Mouse (Mus musculus) embryonic fibroblast, embryonic 13.5 days (primary cell): ENCODE data around the gene Fam49a. TPM values are rescaled to one million over a fixed set of nuclear protein-coding genes. Genes with fewer than 3 reads are reported as not detected.

Experiments used
- H3K27ac ChIP-seq: 2 replicates; pipeline ENCODE4 v1.5.1; 2012; ENCODE audit warnings: low read length, control low read depth, inconsistent platforms; ENCODE audit not compliant: insufficient read depth
- H3K4me1 ChIP-seq: 2 replicates; pipeline ENCODE4 v1.6.1; 2011; ENCODE audit warnings: low read length; ENCODE audit not compliant: control insufficient read depth, insufficient read depth
- H3K4me3 ChIP-seq: 2 replicates; pipeline ENCODE4 v1.5.1; 2011; ENCODE audit warnings: mild to moderate bottlenecking, control low read depth, low read length; ENCODE audit not compliant: insufficient read depth
- CTCF ChIP-seq: IDR thresholded peaks from 2 replicates; pipeline ENCODE4 v1.5.1; 2011; ENCODE audit warnings: mild to moderate bottlenecking, control low read depth, low read length, moderate library complexity, borderline replicate concordance; ENCODE audit not compliant: insufficient read depth
- POLR2A ChIP-seq: IDR thresholded peaks from 2 replicates; pipeline ENCODE4 v1.6.1; 2011; ENCODE audit warnings: low read depth, mild to moderate bottlenecking, control low read depth, low read length, moderate library complexity
- polyA plus RNA-seq: library from polyadenylated mRNA; stranded (reverse); fragments of >200 nt; gene quantifications from 2 replicates; pipeline ENCODE4 v1.2.4, GENCODE M21; 2011; ENCODE audit warnings: low read depth; ENCODE audit not compliant: missing spikeins, insufficient read length

Fam49a gene
- polyA plus RNA-seq, 1 experiment = 6.7 TPM

DNA sequence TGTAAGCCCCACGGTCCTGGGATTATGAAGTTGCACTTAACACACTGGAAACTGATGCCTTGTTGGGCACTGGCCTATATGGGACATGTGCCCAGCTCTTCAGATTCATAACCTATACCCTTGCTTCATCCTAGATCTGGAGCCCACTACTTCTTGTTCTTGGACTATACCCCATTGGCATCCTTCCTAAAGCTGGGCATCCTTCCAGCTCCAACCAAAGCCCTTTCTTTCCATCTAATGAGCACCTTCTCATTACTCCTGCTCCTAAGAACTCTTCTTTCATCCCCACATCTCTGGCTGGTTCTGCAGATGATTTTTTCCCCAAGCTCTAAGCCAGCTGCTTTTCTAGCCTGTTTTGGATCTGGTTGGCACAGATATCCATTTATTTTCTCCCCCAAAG is 127.3 kb downstream of the Fam49a start:
- Histone ChIP-seq H3K4me1 (no peaks in the 10 kb centered on the region), H3K4me3 (no peak overlapping the region), H3K27ac (no peak overlapping the region)
- TF ChIP-seq CTCF (no peak), POLR2A (no peak)

DNA sequence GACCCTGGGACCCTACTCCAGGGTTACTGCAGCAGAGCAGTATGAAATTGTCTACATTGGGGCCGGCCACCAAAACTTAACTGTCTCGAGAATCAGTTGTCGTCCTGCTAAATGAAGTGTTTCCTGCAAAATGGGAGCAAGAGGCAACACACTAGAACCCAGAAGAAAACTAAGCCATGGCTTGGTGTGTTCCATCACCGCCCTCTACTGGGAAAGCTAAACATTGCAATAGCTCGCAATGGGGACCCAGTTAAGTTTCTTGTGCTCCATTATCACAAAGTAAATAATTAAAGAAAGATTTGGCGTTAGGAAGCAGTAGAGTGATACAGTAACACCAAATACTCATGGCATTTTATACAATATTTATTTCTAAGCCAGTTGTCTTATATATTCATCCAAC is 134.3 kb downstream of the Fam49a start:
- Histone ChIP-seq H3K4me3 (no peak overlapping the region), H3K27ac (no peak overlapping the region), H3K4me1 (peaks cover 2% of the 10 kb centered on the region; the same call in 1 of the 2 replicates)
- TF ChIP-seq CTCF (no peak), POLR2A (no peak)

DNA sequence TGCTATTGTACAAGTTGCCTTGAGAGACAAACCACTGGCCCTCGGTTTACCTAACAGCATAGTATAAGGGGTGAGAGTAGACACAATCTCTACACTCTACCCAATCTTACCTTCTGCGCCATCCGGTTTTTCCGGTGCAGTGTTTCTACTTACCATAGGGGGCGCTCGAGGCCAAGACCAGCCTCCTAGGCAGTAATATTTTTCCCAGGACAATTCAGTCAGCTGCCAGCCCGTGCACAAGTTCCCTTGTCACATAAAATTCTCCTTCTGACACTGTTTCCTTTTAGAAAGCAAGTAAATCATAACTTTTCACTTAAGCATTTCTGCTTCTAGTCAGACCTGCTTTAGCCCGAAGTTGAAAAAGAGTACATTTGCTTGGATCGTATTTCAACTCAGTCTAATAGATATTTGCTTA is 139.1 kb downstream of the Fam49a start:
- Histone ChIP-seq H3K27ac (no peak overlapping the region), H3K4me1 (peaks cover 4% of the 10 kb centered on the region; the same call in 1 of the 2 replicates), H3K4me3 (no peak overlapping the region)
- 0 out of 2 replicates have a peak, but pooled peaks have one; percentile 24 for TF ChIP-seq CTCF
- no peak for TF ChIP-seq POLR2A

DNA sequence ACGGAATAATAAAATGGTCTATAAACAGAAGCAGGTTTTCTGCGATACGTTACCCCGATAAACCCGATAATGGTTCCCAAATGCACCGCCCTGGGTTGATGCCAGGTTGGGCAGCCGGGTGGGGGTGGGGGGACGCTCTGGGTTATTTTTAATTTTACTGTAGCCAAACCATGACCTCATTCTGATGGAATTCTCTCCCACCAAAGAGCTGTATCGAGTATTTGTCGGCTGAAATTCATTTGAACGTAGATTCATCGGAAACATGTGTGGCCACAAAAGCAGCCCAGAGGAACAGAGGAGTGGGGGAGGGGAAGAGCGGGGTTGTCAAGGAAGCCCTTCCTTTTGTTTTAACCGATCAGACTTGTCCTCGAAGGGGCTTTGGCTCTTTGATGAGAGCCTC is 139.6 kb downstream of the Fam49a start:
- no peak overlapping the region for H3K27ac ChIP-seq
- TF ChIP-seq CTCF = no peak
- TF ChIP-seq POLR2A = no peak
- peak overlapping the region; percentile 11; the same call in 1 of the 2 replicates for H3K4me3 ChIP-seq
- peaks cover 4% of the 10 kb centered on the region; the same call in 1 of the 2 replicates for H3K4me1 ChIP-seq

DNA sequence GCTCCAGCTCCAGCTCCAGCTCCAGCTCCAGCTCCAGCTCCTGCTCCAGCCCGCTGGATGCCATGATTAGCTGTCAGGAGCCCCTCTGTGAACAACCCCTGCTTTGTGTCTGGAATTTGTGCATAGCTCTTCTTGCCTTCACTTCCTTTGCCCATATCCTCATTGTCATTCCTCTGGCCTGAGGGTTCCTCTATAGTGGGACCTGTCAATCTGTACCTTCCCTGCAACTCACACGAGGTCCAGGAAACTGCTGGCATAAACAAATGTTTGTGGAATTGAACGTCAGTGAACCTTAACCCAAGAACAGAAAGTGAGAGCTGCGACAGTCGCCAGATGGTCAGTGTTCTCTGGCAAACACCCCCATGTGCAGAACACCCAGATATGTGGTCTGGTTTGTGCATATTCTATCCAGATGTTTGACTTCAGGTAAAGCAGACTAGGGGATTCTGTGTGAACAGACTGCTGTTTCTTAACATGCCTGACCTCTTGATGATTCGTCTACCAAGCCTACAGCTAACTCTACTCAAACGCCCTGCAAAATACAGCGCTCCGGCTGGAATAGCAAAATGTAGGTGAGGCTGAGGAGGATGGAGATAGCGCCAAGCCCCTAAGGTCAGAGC is 143.7 kb downstream of the Fam49a start:
- Histone ChIP-seq H3K4me3 (no peak overlapping the region), H3K4me1 (peaks cover 4% of the 10 kb centered on the region; the same call in 1 of the 2 replicates), H3K27ac (no peak overlapping the region)
- TF ChIP-seq CTCF = no peak
- TF ChIP-seq POLR2A = no peak

DNA sequence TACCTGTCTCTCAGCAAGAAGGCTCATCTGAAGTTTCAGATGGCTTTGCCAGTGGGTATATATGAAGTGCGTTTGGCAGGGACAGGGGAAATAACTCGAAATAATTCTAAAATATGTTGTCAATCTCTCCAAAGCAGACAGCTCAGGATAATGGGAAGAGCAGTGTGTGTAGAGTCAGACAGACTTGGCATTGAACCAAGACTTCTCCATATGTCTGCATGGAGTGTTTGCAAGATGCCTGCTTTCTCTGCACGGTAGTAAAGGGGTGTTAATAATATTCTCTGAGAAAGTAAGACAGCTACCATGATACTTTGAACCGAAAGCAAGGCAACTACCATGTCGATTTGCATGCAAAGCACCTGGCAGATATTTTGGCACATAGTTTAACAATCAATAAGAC is 147.1 kb downstream of the Fam49a start:
- H3K4me3 ChIP-seq = no peak overlapping the region

DNA sequence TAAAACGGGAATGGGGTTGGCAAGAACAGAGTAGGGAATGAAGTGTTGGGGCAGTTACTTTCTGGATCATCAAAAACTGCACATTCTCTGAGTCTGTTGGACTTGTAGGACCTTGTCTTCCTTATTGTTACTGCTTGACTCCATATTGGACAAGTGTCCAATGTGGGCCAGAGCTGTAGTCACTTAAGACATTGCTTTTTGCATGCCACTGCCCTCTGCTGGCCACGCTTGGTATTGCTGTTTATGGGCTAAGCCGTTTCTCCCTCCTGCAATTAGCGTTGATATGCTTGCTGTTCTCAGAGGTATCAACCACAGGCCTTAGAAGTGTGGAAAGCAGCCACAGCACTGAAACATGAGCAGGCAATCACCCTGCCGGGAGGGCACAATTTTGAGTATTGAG is 150.7 kb downstream of the Fam49a start:
- H3K27ac ChIP-seq = no peak overlapping the region

More for the DNA sequence above, 147.1 kb downstream of the Fam49a start:
- H3K4me1 ChIP-seq = no peaks in the 10 kb centered on the region; the same call in 1 of the 2 replicates
- TF ChIP-seq POLR2A (no peak), CTCF (no peak)
- H3K27ac ChIP-seq = no peak overlapping the region

DNA sequence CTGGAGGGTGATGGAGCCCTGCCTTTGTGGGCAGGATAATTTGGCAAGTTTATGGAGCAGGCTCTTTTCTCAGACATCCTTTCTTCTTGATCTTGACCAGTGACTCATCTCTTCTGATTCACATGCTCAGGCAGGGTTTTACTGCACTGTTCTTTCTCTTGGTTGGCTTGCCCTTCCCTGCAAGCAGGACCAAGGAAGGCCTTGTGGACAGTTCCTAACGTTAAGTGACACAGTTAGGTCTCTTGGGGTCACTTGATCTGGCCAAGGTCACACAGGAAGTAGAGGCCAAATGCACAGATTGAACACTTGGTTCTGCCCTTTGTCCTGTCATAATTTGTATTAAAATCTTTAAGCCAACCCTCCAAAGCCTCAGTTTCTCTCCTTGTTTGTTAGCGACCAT is 158.5 kb downstream of the Fam49a start:
- Histone ChIP-seq H3K27ac (no peak overlapping the region), H3K4me3 (no peak overlapping the region), H3K4me1 (peaks cover 5% of the 10 kb centered on the region)
- TF ChIP-seq POLR2A = no peak
- no peak for TF ChIP-seq CTCF

More for the DNA sequence above, 150.7 kb downstream of the Fam49a start:
- H3K4me3 ChIP-seq = no peak overlapping the region
- H3K4me1 ChIP-seq = no peaks in the 10 kb centered on the region
- no peak for TF ChIP-seq POLR2A
- TF ChIP-seq CTCF = peak; percentile 94

DNA sequence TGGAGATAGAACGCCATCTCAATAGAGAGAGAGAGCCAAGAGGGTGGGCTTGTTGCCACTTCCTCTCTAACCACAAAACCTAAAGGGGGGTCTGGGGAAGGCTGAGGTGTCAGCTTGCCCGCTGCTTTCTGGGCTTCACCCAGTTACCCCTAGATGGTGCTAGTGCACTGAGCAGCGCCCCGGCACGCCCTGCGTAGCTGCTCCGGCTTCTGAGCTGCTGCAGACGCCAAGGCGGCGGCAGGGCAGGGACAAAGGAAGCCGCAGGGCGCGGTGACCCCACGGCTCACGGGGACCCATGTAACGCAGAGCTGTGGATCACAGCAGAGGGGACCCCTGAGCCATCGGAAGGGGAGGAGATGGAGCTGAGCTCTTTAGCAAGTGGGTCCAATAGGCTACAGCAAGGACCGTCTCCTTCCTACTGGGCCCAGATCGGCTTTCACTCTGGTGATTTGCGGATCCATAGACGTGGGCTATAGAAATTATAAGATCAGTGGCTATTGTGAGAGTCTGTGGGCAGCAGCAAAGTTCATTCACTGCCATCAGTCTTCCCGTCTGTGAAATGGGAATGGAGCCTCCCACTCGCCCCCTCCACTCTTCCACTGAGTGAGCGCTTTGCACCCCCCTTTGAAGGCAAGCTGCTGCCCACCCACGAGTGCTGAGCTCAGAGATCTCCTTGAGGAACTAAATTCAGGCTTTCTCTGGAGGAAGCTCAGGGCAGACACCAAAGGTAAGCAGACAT is 159.1 kb downstream of the Fam49a start:
- TF ChIP-seq CTCF (peak; percentile 98), POLR2A (no peak)
- Histone ChIP-seq H3K27ac (no peak overlapping the region), H3K4me1 (peaks cover 5% of the 10 kb centered on the region), H3K4me3 (peak overlapping the region; percentile 21; the same call in 1 of the 2 replicates)

DNA sequence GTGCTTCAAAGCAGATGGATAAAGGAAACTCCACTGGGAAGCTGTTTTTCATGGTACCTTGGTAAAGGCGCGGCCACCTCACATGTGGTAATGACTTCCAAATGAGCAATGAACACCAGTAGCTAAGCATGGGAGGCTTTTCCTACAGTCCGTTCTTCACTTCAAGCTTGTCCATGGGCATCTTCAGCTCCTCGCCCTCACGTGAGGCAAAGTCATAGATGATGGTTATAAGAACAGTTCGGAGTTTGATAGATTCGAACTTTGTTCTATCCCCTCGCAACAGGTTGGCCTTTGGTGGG is 159.6 kb downstream of the Fam49a start:
- no peak overlapping the region for H3K4me3 ChIP-seq
- TF ChIP-seq POLR2A = no peak
- TF ChIP-seq CTCF = no peak
- no peak overlapping the region for H3K27ac ChIP-seq
- H3K4me1 ChIP-seq = peaks cover 5% of the 10 kb centered on the region

DNA sequence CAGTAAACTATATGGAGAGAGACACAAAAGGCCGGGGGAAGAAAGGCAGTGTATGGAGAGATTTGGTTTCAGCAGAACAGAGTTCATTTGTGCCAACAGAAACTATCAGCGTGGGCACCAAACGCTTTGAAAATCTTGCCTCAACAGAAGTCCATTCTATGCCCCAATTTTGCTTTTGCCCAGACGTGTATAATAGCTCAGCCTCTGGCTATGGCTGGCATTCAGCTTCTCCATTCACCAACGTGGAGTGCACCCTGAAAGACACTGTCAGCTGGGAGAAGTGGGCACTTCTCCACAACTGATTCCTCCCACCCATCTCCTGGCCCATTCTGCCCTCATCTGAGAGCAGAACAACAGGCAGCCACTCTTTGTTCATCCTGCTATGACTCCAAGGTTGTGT is 163.2 kb downstream of the Fam49a start:
- H3K4me3 ChIP-seq = no peak overlapping the region
- H3K27ac ChIP-seq = no peak overlapping the region
- H3K4me1 ChIP-seq = peaks cover 2% of the 10 kb centered on the region; the same call in 1 of the 2 replicates
- TF ChIP-seq CTCF (no peak), POLR2A (no peak)
